Mouse (Mus musculus): ENCODE results near the gene Rex1bd.
"Not testable (repeated sequence)": the region's sequence is repeated elsewhere in the genome, so short reads cannot be mapped to it uniquely, and the experiment has no call there.

The Rex1bd gene

DNA sequence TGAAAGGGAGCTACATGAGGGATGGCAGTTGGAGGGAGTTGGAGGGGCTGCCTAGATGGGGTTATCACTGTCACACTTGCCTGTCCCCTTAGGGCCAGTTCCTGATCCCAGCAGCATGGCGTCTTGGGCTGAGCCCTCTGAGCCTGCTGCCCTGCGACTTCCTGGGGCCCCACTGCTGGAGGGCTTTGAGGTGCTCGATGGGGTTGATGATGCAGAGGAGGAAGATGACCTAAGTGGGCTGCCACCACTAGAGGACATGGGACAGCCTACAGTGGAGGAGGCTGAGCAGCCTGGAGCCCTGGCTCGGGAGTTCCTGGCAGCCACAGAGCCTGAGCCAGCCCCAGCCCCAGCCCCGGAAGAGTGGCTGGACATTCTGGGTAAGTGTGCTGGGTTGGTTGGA, 22.7 kb upstream of the Rex1bd start:
- no peak for DNase-seq (ENCODE audit: low spot score in 2 of 2)

DNA sequence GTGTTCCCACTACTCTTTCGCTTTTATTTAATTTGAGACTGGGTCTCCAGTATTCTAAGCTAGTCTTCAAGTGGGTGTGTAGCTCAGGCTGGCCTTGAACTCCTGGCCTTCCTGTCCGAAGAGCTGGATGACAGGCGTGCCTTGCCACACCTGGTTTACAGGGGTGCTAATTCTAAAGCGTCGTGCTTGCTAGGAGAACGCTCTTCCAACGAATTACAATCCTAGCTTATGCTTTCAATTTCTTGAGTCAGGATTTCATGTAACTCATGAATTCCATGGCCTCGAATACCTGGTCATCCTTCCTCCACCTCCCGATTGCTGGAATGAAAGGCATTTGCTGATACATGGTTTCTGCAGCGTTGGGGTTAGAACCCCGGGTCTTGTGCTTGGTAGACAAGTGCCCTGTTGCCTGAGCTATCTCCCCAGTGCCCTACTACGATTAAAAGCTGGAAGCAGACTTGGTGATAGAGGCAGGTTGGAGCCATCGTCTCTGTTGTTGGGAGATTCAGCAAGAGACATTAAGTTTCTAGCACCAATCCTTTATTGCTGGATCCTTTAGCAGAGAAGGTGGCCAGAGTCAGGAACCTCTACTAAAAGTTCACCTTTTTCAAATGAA, 21.7 kb upstream of the Rex1bd start:
- no peak for DNase-seq (ENCODE audit: low spot score in 2 of 2)

DNA sequence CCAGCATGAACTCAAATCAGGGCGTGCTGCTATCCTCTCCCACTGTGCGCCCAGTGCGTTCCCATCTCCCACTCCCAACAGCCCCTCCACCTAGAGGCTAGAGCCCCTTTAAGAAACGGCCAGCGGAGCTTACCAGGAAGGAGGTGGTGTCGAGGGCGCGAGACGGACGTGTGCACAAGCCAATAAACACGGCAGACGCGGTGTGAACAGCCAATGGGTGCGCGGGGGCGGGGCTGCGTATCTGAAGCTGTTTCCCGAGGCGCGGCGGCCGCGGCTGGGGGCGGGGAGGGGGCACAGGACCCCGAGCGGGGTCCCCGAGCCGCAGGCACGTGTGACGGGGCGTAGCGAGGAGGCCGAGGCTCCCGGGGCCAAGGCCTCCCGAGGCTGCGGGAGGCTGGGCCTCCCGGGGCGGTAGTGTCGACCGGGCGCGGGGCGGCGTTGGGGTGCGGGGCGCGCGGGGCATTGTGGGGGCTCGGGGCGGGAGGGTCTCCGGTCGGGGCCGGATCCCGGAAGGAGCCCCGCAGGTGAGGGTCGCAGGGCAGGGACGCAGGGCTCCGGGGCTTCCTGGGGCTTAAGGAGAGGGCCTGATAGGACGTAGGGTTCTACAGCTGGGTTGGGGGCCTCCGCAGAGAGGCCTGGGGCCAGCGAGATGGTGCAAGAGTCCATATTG, 21.1 kb upstream of the Rex1bd start, which contains the start of the genes Fkbp8 and Kxd1:
TSS of gene Fkbp8 (plus strand) at position 213 of the 670 bp plus-strand sequence.
TSS of gene Kxd1 (minus strand) at position 445 of the 670 bp plus-strand sequence.
- DNase-seq (ENCODE audit: low spot score in 2 of 2): peak; percentile 99 to 100

DNA sequence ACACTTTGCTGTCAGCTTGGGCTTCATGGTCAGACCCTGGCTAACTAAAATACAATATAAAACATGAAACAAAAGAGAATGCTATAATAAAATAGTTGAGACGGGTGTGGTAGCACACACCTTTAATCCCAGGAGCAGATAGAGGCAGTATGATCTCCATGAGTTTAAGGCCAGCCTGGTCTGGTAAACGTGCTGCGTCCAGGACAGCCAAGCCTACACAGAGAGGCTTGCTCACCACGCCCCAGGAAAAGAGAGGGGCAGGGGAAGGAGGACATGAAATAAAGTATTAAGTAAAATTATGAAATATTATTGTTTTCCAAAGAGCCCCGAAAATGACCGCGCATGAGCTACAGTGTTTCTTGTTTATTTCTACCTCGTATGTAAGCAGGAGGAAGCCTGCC, 20.6 kb upstream of the Rex1bd start:
- no peak for DNase-seq (ENCODE audit: low spot score in 2 of 2)

DNA sequence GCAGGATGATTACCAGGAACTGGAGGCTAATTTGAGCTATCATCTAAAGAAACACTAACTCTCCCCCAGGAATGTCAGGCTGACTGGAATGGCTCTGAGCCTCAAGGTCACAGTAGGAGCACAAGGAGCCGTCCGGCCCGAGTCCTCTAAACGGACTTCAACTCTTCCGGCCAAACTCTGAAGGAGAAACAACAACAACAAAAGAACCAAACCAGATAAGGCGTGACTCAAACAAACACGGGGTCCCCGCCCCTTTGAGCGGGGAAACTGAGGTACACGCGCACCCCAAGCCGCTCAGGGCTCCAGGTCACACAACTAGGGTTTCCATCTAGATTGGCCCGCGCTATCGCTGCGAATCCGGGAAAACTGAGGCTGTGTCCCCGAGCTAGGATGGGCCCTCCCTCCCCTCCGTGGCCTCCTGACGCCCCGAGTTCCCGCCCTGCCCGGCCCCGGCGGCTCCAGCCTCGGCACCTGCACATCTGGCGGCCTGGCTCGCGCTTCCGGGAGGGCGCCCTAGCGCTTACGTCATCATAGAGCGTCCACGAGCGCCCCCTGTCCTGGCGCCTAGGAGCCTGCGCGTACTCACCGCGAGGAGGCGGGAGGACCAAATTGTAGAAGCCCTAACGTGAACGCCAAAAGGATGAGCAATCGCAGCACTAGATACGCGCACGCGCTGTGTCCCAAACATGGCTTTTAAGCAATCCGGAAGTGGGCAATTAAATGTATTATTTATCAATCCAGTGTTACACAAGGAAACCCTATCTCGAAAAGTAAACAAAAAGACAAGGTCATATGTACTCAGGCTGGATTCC, 16.2 kb upstream of the Rex1bd start:
- DNase-seq (ENCODE audit: low spot score in 2 of 2): peak; percentile 96

DNA sequence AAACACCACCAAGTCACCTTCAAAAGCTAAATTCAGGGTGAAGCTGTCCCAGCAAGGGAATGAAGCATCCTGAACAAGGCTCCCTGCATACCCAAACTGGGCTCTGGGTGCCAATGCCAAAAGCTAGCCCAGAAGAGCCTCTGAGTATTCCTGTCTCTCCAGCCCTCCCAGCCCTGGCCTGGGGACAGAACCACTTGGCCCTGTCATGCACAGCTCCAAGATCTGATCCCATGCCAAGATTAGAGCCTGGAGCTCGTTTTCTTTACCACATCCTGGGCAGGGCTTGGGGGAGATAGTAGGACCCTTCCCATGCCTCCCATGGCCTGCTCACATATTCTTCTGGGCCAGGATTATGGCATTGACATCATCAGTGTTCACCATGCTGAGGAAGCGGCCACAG, 13.1 kb upstream of the Rex1bd start:
- no peak for DNase-seq (ENCODE audit: low spot score in 2 of 2)

DNA sequence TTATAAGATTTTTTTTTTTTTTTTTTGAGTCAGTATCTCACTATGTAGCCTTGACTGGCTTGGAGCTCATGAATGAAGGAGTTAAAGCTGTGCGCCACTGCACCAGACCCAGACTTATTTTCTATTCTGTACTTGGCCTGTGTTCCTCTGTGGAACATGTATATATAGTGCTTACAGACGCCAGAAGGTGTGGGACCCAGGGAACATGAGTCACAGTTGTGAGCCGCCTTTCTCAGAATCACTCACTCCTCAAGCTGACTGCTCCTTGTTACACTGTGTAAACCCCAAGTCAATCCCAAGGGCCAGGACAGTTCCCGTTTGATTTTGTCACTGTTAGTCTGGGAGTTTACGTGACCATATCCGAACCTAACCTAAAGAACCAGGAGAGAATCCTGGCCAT, 12.5 kb upstream of the Rex1bd start:
- no peak for DNase-seq (ENCODE audit: low spot score in 2 of 2)

DNA sequence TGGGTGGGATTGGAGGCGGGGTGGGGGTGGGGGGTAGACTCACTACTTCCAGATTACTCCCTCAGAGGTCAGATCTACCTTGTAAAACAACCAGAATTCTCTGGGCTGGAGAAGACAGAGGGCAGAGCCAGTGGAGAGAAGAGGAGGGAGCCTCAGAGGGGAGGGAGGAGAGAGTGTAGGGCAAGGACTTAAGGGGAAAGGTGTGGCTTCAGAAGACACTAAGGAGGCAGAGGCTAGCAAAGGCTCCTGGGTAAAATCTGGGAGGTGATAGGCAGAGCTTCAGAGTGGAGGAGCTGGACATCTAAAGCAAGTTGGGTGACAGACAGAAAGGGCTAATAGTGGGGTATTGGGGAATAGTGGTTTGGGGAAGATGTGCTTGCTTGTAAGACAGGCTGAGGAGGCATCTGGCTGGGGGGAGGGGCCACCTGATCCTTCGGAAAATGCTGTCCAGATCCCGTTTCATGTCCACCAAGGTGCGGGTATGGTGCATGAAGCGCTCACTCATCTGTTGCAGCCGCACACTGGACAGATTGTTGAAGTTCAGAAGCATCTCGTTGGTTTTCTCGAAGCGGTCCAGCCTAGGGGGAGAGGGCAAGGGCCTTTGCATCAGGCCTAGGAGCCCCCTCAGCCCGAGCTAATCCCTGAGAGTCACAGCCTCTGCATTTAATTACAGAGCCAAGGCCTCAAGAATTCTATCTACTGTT, 11.5 kb upstream of the Rex1bd start:
- DNase-seq (ENCODE audit: low spot score in 2 of 2): no peak

DNA sequence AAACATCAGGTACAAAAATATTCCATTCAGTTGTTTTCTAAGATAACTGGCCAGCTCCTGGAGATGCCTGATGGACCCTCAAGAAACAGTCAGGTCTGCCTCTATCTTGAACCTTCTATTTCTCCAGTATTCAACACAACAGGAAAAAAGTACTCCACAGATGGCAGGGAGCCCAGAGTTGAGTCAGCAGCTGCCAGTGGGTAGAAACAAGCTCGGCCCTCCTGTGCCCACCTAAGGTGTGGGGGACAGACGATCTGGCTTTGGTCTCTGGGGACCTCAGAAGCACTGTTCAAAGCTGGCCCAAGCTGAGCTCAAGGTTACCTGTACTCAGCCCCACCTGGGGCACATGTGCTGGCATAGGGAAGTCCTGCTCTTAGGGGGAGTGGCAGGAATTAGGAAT, 6.9 kb upstream of the Rex1bd start:
- peak; percentile 66 to 72 for DNase-seq (ENCODE audit: low spot score in 2 of 2)

DNA sequence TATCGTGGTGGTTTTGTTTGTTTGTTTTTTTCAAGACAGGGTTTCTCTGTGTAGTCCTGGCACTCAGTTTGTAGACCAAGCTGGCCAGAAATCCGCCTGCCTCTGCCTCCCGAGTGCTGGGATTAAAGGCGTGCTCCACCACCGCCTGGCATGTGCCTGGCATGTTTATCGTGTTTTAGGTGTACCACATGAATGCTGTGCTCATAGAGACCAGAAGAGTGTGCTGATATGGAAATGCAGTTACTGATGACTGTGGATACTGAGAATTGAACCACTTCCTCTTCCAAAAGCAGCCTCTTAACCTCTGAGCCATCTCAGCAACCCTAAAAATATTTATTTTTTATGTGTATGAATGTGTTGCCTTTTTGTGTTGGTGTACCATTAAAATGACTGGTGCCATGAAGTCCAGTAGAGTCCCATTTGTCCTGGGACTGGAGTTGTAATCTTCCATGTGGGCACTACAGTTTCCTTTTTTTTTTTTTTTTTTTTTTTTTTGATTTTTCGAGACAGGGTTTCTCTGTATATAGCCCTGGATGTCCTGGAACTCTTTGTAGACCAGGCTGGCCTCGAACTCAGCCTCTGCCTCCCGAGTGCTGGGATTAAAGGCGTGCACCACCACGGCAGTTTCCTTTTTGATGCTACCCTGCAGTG, 5.8 kb upstream of the Rex1bd start:
- no peak for DNase-seq (ENCODE audit: low spot score in 2 of 2)

DNA sequence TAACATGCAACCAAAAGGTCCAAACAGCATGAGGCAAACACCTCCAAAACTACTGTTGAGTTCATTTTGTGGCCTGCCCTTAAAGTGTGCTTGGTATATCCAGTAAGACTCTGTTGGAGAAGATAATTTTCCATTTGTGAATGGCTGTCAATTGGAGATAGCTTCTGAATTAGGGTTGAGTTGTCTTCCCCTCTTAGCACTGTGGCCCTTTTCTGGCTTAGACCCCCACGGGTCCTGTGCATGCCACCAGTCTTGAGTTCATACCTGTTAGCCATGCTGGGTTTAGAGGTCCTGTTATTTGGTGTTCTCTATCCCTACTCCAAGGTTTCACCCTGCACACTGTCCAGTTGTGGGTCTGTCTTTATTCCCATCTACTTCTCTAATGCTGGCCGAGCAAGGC, 5.2 kb upstream of the Rex1bd start:
- DNase-seq (ENCODE audit: low spot score in 2 of 2): no peak

DNA sequence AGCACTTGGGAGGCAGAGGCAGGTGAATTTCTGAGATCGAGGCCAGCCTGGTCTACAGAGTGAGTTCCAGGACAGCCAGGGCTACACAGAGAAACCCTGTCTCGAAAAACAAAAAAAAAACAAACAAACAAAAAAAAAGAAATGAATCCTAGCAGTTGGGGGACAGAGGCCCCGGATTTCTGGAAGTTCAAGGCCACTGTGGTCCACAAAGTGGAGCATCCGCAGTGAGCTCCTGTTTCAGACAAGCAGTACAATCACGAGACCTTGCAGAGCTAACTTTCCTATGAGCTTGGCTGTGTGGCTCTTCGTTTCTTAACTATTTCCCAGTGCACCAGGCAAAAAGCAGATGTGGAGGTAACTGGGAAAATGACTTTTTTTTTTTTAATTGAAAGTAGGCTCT, 4.6 kb upstream of the Rex1bd start:
- not testable (repeated sequence) for DNase-seq (ENCODE audit: low spot score in 2 of 2)

DNA sequence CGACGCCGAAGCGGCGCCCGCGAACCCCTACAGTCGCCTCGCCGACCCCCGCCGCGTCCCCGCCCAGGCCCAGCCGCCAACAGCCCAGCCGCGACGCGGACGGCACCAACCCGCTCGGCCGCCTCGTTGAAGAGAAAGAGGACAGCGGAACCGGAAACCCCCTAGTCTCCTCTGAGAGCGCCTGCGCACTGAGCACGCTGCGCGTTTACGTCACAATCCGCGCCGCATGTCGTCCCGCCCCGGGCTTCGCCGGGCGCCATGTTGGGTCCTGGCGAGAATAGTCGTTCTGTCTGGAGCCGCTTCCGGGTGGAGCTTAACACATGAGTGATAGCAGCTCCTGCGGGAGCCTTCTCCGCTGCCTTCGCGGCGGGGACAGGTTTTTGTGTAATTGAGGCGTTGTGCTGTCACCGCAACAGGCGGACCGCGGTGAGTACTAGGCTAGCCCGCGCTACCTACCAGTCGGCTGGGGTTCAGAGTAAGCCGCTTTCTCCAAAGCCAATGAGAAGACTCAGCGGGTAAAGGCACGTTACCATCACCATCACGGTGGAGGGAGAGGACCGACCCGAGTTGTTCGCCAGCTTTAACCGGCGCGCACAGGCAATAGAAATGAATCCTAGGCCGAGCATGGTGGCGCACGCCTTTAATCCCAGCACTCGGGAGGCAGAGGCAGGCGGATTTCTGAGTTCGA, 3.8 kb upstream of the Rex1bd start, which contains the start of gene Uba52:
TSS of gene Uba52 (minus strand) at position 574 of the 688 bp plus-strand sequence.
- peak; percentile 98 to 99 for DNase-seq (ENCODE audit: low spot score in 2 of 2)

DNA sequence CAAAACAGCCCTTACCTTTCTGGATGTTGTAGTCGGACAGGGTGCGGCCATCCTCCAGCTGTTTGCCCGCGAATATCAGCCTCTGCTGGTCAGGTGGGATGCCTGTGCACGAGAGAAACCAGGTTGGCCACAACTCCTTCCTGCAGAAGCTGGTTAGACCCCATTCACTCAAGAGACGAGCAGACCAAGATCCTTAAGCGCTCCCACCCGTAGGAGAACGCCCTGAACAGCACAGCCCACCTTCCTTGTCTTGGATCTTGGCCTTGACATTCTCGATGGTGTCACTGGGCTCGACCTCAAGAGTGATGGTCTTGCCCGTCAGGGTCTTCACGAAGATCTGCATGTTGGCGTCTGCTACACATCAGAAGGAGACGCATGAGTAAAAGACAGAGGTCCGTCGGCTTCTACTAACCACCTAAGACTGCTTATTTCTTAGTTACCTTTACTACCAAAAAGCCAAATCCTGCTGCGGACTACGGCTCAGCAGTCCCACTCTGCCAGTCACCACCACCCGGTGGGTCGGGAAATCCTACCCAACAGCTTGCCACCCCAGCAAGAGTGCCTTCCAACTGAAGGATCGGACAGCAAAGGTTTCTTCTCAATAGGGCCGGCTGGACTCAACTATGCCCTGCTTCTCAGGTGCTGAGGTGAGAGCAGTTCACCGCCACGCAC, 2.9 kb upstream of the Rex1bd start:
- DNase-seq (ENCODE audit: low spot score in 2 of 2): no peak

DNA sequence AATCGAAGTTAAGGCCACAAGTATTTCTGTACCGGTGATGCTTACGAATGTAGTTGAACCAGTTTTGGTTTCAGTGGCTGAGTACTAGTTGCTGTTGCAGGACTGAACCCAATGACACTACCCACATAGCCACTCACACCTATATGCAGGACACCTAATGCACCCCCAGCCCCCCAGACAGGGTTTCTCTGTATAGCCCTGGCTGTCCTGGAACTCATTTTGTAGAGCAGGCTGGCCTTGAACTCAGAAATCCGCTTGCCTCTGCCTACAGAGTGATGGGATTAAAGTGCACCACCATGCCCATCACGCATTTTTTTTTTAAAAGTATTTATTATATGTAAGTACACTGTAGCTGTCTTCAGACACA, 458 bp upstream of the Rex1bd start:
- DNase-seq (ENCODE audit: low spot score in 2 of 2): no peak

DNA sequence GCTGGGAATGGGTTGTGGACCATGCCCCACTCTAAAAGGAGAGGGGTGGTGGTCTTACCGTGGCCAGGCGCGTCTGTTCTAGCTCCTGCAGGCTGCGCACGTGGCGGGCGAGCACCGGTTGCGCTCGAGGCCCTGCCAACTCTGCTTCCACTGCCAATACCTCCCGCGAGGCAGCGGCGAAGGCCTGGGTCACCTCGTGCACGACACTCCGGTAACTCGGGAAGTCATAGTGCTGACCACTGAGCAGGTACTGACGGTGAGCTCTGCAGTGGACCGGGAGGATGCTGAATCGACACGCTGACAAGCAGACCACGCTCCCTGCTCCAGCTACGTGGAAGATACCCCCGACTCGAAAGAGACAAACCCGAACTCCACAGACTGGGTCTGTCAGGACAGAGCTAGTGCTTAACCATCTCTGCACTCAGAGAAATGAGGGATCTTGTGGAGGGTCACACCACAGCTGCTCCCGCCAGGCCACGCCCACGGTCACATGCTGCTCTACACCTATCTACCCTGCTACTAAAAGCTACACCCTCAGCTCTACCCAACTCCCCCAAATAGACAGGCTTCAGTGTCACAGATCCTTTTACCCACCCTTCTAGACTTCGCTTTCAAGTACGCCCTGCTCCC, 739 bp downstream of the Rex1bd start:
- DNase-seq (ENCODE audit: low spot score in 2 of 2): no peak

DNA sequence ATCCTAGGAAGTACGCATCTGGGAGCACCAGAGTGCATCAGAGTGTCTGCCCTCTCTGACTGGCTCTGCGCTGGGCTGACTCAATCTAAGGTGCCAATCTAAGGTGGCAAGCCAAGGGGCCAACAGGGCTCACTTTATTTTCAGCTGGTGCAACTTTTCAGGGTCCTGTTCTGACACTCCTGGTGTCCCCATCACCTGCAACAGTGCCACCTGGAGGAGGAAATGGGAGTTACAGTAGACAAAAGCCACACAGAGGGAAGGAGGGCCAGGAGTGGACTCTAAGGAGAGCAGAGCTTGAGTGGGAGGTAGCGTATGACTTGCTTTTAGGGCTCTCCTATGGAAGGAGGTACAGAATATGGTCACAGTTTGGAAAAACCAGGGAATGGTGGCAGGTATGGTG, 1.7 kb downstream of the Rex1bd start:
- DNase-seq (ENCODE audit: low spot score in 2 of 2): peak; percentile 82 to 85

DNA sequence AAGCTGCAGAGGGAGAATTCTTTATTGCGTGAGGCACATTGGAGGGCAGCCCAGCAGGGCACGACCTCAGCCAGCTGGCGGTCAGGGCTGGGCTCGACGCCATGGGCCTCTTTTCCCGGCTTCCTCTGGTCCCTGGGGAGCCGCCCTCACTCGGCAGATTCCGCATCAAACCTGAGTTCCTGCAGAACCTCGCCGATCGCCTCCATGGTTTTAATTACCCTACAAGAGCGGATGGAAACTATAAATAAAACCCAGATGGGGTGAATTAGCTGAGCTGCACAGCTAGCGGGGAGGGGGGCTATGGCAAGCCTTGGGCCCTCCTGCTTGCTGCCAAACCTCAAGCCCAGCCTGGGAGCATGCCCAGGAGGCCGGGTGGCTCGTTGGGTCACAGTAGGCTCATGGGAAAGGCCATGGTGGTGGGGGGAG, 2.2 kb downstream of the Rex1bd start:
- DNase-seq (ENCODE audit: low spot score in 2 of 2): peak in 1 of 2 experiments; percentile 63

DNA sequence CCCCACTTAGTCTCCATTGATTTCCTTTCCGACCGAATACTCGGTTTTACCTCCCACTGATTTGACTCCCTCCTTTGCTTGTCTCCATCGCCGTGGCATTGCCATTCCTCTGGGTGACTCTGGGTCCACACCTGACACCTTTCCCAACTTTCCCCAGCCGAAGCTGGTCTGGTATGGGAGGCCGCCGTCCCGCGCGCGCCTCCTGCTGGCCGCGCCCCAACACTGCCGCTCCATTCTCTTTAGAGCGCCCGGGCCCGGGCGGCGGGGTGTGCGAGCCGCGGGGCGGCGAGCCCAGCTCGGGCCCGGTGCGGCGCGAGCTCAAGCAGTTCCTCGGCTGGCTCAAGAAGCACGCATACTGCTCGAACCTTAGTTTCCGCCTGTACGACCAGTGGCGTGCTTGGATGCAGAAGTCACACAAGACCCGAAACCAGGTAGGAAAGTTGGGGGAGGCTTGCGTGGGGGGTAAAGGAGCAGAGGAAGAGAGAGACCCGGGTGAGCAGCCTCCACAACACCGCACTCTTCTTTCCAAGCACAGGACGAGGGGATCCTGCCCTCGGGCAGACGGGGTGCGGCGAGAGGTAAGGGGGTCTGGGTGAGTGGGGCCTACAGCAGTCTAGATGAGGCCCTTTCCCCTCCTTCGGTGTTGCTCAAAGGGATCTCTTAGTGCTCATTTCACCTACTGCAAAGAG, 3.3 kb downstream of the Rex1bd start:
- DNase-seq (ENCODE audit: low spot score in 2 of 2): peak in 1 of 2 experiments; percentile 59
